Mouse (Mus musculus): ENCODE measurements around the gene Vkorc1. TPM values are rescaled to one million over a fixed set of nuclear protein-coding genes. Genes with fewer than 3 reads are reported as not detected.

Vkorc1 gene
- polyA plus RNA-seq, 1 experiment from 2014 or later = 81.7 TPM

GRCm38 (mm10) chr7:127876467-127877348 lies 18.7 kb downstream of the Vkorc1 start, which contains the start of gene Zfp668:
Gene Zfp668 (minus strand): TSS chr7:127876828.
- H3K9me3 ChIP-seq = no peaks in the 10 kb centered on the region
- peak within 1 kb of the TSS; percentile 99 for H3K27ac ChIP-seq
- peak; percentile 71 for ATAC-seq (ENCODE audit: insufficient number of reproducible peaks, insufficient read depth, low FRiP score, low TSS enrichment, low read depth)
- no peaks in the 10 kb centered on the region for H3K27me3 ChIP-seq
- peak within 1 kb of the TSS; percentile 88 for H3K4me2 ChIP-seq
- H3K9ac ChIP-seq (replicated peaks) = peak within 1 kb of the TSS; percentile 97
- H3K36me3 ChIP-seq = peaks cover 58% of the 10 kb centered on the region
- peak within 1 kb of the TSS; percentile 90 for H3K4me3 ChIP-seq (replicated peaks)
- peaks cover 27% of the 10 kb centered on the region for H3K4me1 ChIP-seq (replicated peaks)
- under 1% methylated on average over 60 of the region's 60 CpGs for WGBS

DNA sequence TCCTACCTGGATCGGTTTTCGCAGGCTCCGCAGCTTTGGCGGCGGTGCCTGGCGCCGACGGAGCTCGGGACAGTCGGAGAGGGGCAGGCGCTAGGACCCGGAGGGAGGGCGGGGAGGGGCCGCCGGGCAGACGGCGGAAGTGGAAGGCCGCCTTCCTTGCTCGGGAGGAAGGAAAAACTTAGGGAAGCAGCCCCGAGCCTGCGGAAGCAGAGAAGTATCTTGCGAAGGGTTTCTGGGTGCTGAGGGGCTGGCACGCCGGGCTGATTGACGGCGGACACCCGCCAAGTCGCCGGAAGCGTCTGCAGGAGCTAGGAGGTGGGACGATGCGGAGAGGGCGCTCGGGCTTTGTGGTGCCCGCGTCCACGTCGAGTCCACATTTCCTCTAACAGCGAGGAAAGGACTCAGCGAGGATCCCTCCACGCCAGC lies 19.4 kb downstream of the Vkorc1 start, which contains the start of gene Zfp646:
Zfp646 (plus strand) TSS at position 181 of the 426 bp plus-strand sequence.
- Histone ChIP-seq H3K4me1 (replicated peaks) (peaks cover 27% of the 10 kb centered on the region), H3K9ac (replicated peaks) (peak within 1 kb of the TSS; percentile 97), H3K4me2 (peak within 1 kb of the TSS; percentile 88), H3K36me3 (peaks cover 56% of the 10 kb centered on the region), H3K4me3 (replicated peaks) (peak within 1 kb of the TSS; percentile 90), H3K27me3 (no peaks in the 10 kb centered on the region), H3K9me3 (no peaks in the 10 kb centered on the region), H3K27ac (peak within 1 kb of the TSS; percentile 99)
- ATAC-seq (ENCODE audit: insufficient number of reproducible peaks, insufficient read depth, low FRiP score, low TSS enrichment, low read depth) = peak; percentile 85
- WGBS = 0% methylated on average over 41 of the region's 41 CpGs

DNA sequence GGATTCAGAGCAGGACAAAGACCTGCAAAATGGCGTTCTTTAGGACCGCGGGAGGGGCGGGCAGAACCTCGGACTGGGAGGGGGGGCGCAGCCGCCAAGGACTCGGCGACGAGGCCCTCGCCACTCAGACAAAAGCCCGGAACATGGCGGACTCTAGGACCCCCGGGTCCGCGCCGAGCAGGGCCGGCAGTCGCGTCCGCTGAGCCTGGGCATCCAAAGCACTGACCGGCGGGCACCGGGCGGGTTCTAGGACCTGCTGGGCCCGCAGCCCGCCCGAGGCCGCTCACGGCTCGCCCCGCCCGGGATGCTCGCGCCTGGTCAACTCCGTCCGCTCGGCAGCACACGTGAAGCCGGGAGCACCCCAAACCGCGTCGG lies 19.8 kb downstream of the Vkorc1 start:
- peak; percentile 96 for ATAC-seq (ENCODE audit: insufficient number of reproducible peaks, insufficient read depth, low FRiP score, low TSS enrichment, low read depth)
- peak overlapping the region; percentile 99 for H3K27ac ChIP-seq
- H3K36me3 ChIP-seq = peaks cover 56% of the 10 kb centered on the region
- H3K9me3 ChIP-seq = no peaks in the 10 kb centered on the region
- peaks cover 27% of the 10 kb centered on the region for H3K4me1 ChIP-seq (replicated peaks)
- whole genome bisulfite sequencing = 2% methylated on average over 33 of the region's 43 CpGs
- H3K27me3 ChIP-seq = no peaks in the 10 kb centered on the region
- peak overlapping the region; percentile 90 for H3K4me3 ChIP-seq (replicated peaks)
- H3K4me2 ChIP-seq = peak overlapping the region; percentile 88
- peak overlapping the region; percentile 97 for H3K9ac ChIP-seq (replicated peaks)

DNA sequence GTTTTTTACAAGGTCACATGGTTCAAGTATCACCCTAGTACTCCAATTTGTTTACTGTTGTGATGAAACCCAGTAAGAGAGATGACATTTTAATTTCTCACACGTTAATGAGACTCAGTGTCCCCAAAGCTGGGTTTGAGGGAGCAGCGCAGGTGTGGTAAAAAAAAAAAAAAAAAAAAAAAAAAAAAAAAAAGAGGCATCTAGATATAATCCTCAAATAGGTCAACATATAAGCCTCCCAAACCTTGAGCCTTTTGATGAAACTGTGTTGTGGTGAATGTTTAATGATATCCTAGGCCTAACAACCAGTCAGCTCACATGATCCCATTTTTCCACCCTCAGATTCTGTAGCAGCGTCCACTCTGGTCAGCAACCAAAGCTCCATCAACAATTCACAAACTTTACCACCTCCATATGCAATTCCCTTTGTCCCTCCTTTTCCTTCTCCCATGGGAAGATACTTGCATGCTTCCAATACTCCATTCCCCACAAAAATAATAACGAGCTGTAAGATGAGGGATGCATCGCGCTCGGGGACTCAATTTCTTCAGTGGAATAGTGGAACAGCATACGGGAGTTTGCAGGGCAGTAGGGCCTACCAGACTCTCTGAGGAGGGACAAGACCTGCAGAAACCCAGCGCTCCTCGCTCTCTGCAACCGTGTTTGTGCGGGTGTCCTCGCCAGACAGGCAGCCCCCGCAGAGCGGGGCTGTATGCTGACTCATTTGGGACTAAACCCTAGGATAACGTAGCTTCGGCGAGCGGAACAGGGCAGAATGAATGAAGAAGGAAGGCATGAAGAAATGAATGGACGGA lies 20.4 kb downstream of the Vkorc1 start:
- H3K9ac ChIP-seq (replicated peaks) = peak overlapping the region; percentile 97
- peak overlapping the region; percentile 90 for H3K4me3 ChIP-seq (replicated peaks)
- H3K4me2 ChIP-seq = peak overlapping the region; percentile 88
- H3K36me3 ChIP-seq = peaks cover 53% of the 10 kb centered on the region
- H3K27me3 ChIP-seq = no peaks in the 10 kb centered on the region
- peaks cover 27% of the 10 kb centered on the region for H3K4me1 ChIP-seq (replicated peaks)
- H3K9me3 ChIP-seq = no peaks in the 10 kb centered on the region
- WGBS = 4% methylated on average over 20 of the region's 20 CpGs
- H3K27ac ChIP-seq = peak overlapping the region; percentile 99
- ATAC-seq (ENCODE audit: insufficient number of reproducible peaks, insufficient read depth, low FRiP score, low TSS enrichment, low read depth) = 0 out of 2 replicates have a peak, but pooled peaks have one; percentile 2

DNA sequence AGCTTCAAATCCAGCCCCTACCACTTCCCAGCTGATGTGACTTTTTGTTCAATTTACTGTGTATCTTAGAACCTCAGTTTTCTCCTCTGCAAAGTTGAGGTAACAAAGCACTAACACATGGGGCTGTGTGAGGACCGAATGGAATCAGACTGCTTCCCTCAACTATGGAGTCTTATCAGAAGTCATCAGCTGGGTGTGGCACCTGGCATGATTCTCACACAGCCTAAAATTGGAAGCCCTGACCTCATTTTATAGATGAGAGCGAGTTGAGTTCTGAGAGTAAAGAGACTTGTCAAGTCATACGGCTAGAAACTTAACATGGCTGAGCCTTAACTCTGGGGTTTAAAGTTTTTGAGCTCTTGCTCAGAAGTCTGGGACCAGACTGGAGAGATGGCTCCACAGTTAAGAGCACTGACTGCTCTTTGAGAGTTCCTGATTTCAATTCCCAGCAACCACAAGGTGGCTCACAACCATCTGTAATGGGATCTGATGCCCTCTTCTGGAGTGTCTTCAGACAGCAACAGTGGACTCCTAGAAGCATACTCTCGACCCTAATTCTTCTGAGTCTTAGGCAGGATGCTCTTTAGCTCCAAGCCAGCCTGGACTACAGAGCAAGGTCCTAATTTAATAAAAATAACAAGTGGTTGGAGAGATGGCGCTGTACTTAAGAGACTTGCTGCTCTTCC lies 25.1 kb downstream of the Vkorc1 start:
- no peak overlapping the region for H3K4me2 ChIP-seq
- H3K27me3 ChIP-seq = no peaks in the 10 kb centered on the region
- no peak for ATAC-seq (ENCODE audit: insufficient number of reproducible peaks, insufficient read depth, low FRiP score, low TSS enrichment, low read depth)
- peaks cover 17% of the 10 kb centered on the region for H3K4me1 ChIP-seq (replicated peaks)
- WGBS = 85% methylated on average over 5 of the region's 5 CpGs
- H3K36me3 ChIP-seq = peaks cover 62% of the 10 kb centered on the region
- no peak overlapping the region for H3K27ac ChIP-seq
- no peak overlapping the region for H3K9ac ChIP-seq (replicated peaks)
- H3K4me3 ChIP-seq (replicated peaks) = no peak overlapping the region
- H3K9me3 ChIP-seq = no peaks in the 10 kb centered on the region

GRCm38 (mm10) chr7:127869149-127869810 lies 26.1 kb downstream of the Vkorc1 start:
- H3K4me1 ChIP-seq (replicated peaks) = peaks cover 13% of the 10 kb centered on the region
- WGBS = 87% methylated on average over 3 of the region's 3 CpGs
- H3K9me3 ChIP-seq = no peaks in the 10 kb centered on the region
- H3K9ac ChIP-seq (replicated peaks) = no peak overlapping the region
- no peak overlapping the region for H3K27ac ChIP-seq
- H3K36me3 ChIP-seq = peaks cover 72% of the 10 kb centered on the region
- H3K4me2 ChIP-seq = no peak overlapping the region
- H3K27me3 ChIP-seq = no peaks in the 10 kb centered on the region
- ATAC-seq (ENCODE audit: insufficient number of reproducible peaks, insufficient read depth, low FRiP score, low TSS enrichment, low read depth) = no peak
- no peak overlapping the region for H3K4me3 ChIP-seq (replicated peaks)

DNA sequence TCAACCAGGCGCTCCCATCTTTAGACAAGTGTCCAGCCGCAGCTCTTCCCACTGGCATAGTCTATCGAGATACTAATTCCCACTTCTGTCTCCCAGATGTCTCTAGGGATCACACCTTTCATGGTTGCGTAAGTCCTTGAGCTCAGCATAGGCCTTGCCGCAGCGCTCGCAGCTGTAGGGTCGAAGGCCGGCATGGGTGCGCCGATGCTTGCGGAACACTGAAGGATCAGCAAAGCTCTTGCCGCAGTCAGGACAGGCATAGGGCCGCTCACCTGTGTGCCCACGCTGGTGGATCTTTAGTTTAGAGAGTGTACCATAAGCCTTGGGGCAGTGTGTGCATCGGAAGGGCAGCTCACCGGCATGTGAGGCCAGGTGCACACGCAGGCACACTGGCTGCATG lies 27.8 kb downstream of the Vkorc1 start:
- H3K9me3 ChIP-seq = no peaks in the 10 kb centered on the region
- no peak overlapping the region for H3K4me2 ChIP-seq
- no peaks in the 10 kb centered on the region for H3K4me1 ChIP-seq (replicated peaks)
- no peak overlapping the region for H3K27ac ChIP-seq
- no peak overlapping the region for H3K9ac ChIP-seq (replicated peaks)
- no peak overlapping the region for H3K4me3 ChIP-seq (replicated peaks)
- H3K36me3 ChIP-seq = peaks cover 65% of the 10 kb centered on the region
- no peak for ATAC-seq (ENCODE audit: insufficient number of reproducible peaks, insufficient read depth, low FRiP score, low TSS enrichment, low read depth)
- 96% methylated on average over 18 of the region's 18 CpGs for WGBS
- no peaks in the 10 kb centered on the region for H3K27me3 ChIP-seq

- peaks cover 57% of the 10 kb centered on the region for H3K36me3 ChIP-seq
- H3K4me2 ChIP-seq = no peak overlapping the region
- no peaks in the 10 kb centered on the region for H3K27me3 ChIP-seq
- no peaks in the 10 kb centered on the region for H3K9me3 ChIP-seq
- no peak overlapping the region for H3K27ac ChIP-seq
- no peak overlapping the region for H3K4me3 ChIP-seq (replicated peaks)
- WGBS = 90% methylated on average over 12 of the region's 12 CpGs
- no peak for ATAC-seq (ENCODE audit: insufficient number of reproducible peaks, insufficient read depth, low FRiP score, low TSS enrichment, low read depth)
- no peaks in the 10 kb centered on the region for H3K4me1 ChIP-seq (replicated peaks)
- H3K9ac ChIP-seq (replicated peaks) = no peak overlapping the region
Observed at GRCm38 (mm10) chr7:127866434-127866833, 29.0 kb downstream of the Vkorc1 start.

DNA sequence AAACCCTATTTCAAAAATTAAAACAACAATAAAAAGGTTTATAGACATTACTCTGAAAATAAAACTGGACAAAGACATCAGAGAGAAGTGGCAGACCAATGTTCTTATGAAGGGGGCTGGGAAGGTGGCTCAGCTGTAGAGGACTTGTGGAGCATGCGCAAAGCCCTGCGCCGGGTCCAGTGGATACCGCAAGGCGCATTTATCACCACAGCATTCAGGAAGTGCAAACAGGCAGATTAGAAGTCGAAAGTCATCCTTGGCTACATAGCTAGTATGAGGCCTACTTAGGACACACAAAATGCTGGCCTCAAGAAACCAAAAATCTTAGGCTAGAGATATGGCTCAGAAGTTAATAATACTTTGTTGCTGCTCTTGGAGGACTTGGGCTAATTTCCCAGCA lies 37.2 kb downstream of the Vkorc1 start:
- Histone ChIP-seq H3K27ac (no peak overlapping the region), H3K36me3 (no peaks in the 10 kb centered on the region; the same call in 1 of the 2 replicates), H3K9ac (replicated peaks) (no peak overlapping the region), H3K9me3 (no peaks in the 10 kb centered on the region), H3K4me2 (no peak overlapping the region), H3K4me1 (replicated peaks) (no peaks in the 10 kb centered on the region), H3K27me3 (no peaks in the 10 kb centered on the region), H3K4me3 (replicated peaks) (no peak overlapping the region)
- 90% methylated on average over 6 of the region's 6 CpGs for WGBS
- ATAC-seq (ENCODE audit: insufficient number of reproducible peaks, insufficient read depth, low FRiP score, low TSS enrichment, low read depth) = no peak

DNA sequence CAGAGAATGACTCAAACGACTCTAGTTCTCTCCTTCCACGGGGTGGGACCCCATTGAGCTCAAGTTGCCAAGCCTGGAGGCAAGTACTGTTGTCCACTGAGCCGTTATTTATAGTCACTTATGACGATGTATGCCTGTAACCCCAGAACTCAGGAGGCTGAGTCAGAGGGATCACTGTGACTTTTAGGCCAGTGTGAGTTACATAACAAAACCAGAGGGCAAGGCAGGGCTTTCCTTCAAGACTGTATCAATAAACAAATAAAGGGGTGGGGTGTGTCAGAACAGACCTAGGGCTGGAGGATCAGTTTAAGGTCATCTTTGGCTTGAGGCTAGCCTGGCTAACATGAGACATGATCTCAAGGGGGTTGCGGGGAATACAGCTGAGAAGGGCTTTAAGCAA lies 44.5 kb downstream of the Vkorc1 start:
- no peak for ATAC-seq (ENCODE audit: insufficient number of reproducible peaks, insufficient read depth, low FRiP score, low TSS enrichment, low read depth)
- H3K9ac ChIP-seq (replicated peaks) = no peak overlapping the region
- no peak overlapping the region for H3K27ac ChIP-seq
- H3K4me1 ChIP-seq (replicated peaks) = no peaks in the 10 kb centered on the region
- H3K36me3 ChIP-seq = peaks cover 26% of the 10 kb centered on the region
- H3K9me3 ChIP-seq = no peaks in the 10 kb centered on the region
- WGBS = 66% methylated on average over 5 of the region's 5 CpGs
- H3K27me3 ChIP-seq = no peaks in the 10 kb centered on the region
- no peak overlapping the region for H3K4me2 ChIP-seq
- no peak overlapping the region for H3K4me3 ChIP-seq (replicated peaks)
